ENCODE assay signal across 7 mouse cellular contexts in genomic region chr9:119092473-119093418, GRCm38 (mm10). TPM values are rescaled to one million over a fixed set of nuclear protein-coding genes. Genes with fewer than 3 reads are reported as not detected.
DNase-seq lines count a peak whose midpoint lies in the region; ATAC-seq lines count a peak whose summit lies in the region.

No protein-coding gene starts in this region.

- ATAC-seq in heart, embryonic 12.5 days (ENCODE audit: insufficient number of reproducible peaks, low FRiP score): no peak
- no peak for ATAC-seq in midbrain, embryonic 14.5 days (ENCODE audit: low FRiP score, low TSS enrichment)

- WGBS in heart, embryonic 12.5 days: 4% methylated on average over 45 of the region's 45 CpGs
- WGBS in midbrain, embryonic 14.5 days: 3% methylated on average over 45 of the region's 45 CpGs

- H3K9me3 ChIP-seq in heart, embryonic 12.5 days (replicated peaks): no peaks in the 10 kb centered on the region
- no peaks in the 10 kb centered on the region for H3K9me3 ChIP-seq in midbrain, embryonic 14.5 days (ENCODE audit: control insufficient read depth, low read length)

- no peaks in the 10 kb centered on the region for H3K36me3 ChIP-seq in heart, embryonic 12.5 days
- H3K36me3 ChIP-seq in midbrain, embryonic 14.5 days (ENCODE audit: control insufficient read depth, insufficient read depth, low read length): no peaks in the 10 kb centered on the region

- peak; percentile 77 for DNase-seq in 3134 (ENCODE audit: extremely low read depth, insufficient read length, low spot score)
- DNase-seq in 3T3-L1 (ENCODE audit: low read depth, low spot score): peak; percentile 59
- DNase-seq in embryo, embryonic 11 days: peak; percentile 38
- peak; percentile 31 for DNase-seq in left cerebral cortex, postnatal 4 days
- peak; percentile 52 for DNase-seq in midbrain, embryonic 14.5 days
- no peak for DNase-seq in thymus, postnatal 36 days

- peak overlapping the region; percentile 66 for H3K4me3 ChIP-seq in heart, embryonic 12.5 days
- H3K4me3 ChIP-seq in midbrain, embryonic 14.5 days (replicated peaks; ENCODE audit: low read depth, low read length): peak overlapping the region; percentile 45

- intact Hi-C loops in left cerebral cortex, postnatal 4 days (cut with DNase I): no loop called here

- H3K27ac ChIP-seq in heart, embryonic 12.5 days (ENCODE audit: poor library complexity, severe bottlenecking): no peak overlapping the region
- no peak overlapping the region for H3K27ac ChIP-seq in midbrain, embryonic 14.5 days (replicated peaks; ENCODE audit: low read depth, low read length)

- 0 out of 2 replicates have a peak, but pooled peaks cover 10% of the 10 kb centered on the region for H3K27me3 ChIP-seq in heart, embryonic 12.5 days (replicated peaks)
- H3K27me3 ChIP-seq in midbrain, embryonic 14.5 days (ENCODE audit: control insufficient read depth, insufficient read depth, low read length): 0 out of 2 replicates have a peak, but pooled peaks cover 3% of the 10 kb centered on the region

- H3K4me1 ChIP-seq in heart, embryonic 12.5 days (replicated peaks): peaks cover 35% of the 10 kb centered on the region
- H3K4me1 ChIP-seq in midbrain, embryonic 14.5 days (ENCODE audit: control insufficient read depth, insufficient read depth, low read length): peaks cover 21% of the 10 kb centered on the region

- H3K4me2 ChIP-seq in heart, embryonic 12.5 days: peak overlapping the region; percentile 95
- H3K4me2 ChIP-seq in midbrain, embryonic 14.5 days (ENCODE audit: low read length): peak overlapping the region; percentile 73

- peak overlapping the region; percentile 71 for H3K9ac ChIP-seq in heart, embryonic 12.5 days
- peak overlapping the region; percentile 58 for H3K9ac ChIP-seq in midbrain, embryonic 14.5 days (replicated peaks; ENCODE audit: low read length)

RNA-seq across cellular contexts. Expression of gene Plcd1, which starts 0.6 kb away (rescaled TPM):
- 19.1 and 20.7 TPM in 2 replicates for polyA plus RNA-seq in heart, embryonic 12.5 days (2016; fragmentation: Nextera tagmentation; extraction: Ambion mirVana)
- total RNA-seq in left cerebral cortex, postnatal 4 days (2021): 10 to 100 TPM; 16.3 to 17.3 TPM
- polyA plus RNA-seq in midbrain, embryonic 14.5 days (2014; fragmentation: Nextera tagmentation; extraction: Ambion mirVana): 13.6 and 17.0 TPM in 2 replicates

RNA-seq across cellular contexts. Expression of gene Dlec1, which starts 9.5 kb away (rescaled TPM):
- 0.49 and 0.55 TPM in 2 replicates for polyA plus RNA-seq in heart, embryonic 12.5 days (2016; fragmentation: Nextera tagmentation; extraction: Ambion mirVana)
- total RNA-seq in left cerebral cortex, postnatal 4 days (2021): 1 to 10 TPM in 1 of 2 experiments, under 1 TPM in 1; 0.82 to 2.6 TPM
- 0.27 and 1.2 TPM in 2 replicates for polyA plus RNA-seq in midbrain, embryonic 14.5 days (2014; fragmentation: Nextera tagmentation; extraction: Ambion mirVana)

RNA-seq across cellular contexts. Expression of gene Vill, which starts 40.2 kb away (rescaled TPM):
- 14.3 and 15.3 TPM in 2 replicates for polyA plus RNA-seq in heart, embryonic 12.5 days (2016; fragmentation: Nextera tagmentation; extraction: Ambion mirVana)
- 1 to 10 TPM; 1.2 to 2.4 TPM for total RNA-seq in left cerebral cortex, postnatal 4 days (2021)
- 2.1 and 2.6 TPM in 2 replicates for polyA plus RNA-seq in midbrain, embryonic 14.5 days (2014; fragmentation: Nextera tagmentation; extraction: Ambion mirVana)

Comparison
In these comparisons a context has a peak if more than half of its experiments do, and no peak if none do; other contexts are left out.
1. DNase-seq: peak in 3134 (single experiment), 3T3-L1 (single experiment), embryo, embryonic 11 days (single experiment), left cerebral cortex, postnatal 4 days (single experiment) and midbrain, embryonic 14.5 days (single experiment); none in thymus, postnatal 36 days (0 of 2).